In genomic region chr12:40498250-40498671, GRCm38 (mm10) we compare ENCODE assay signal across 15 mouse cellular contexts. TPM values are rescaled to one million over a fixed set of nuclear protein-coding genes. Genes with fewer than 3 reads are reported as not detected.
DNase-seq lines count a peak whose midpoint lies in the region; ATAC-seq and TF ChIP-seq lines count a peak whose summit lies in the region.
"Had no signal": no experiment of that assay in that cellular context is flagged by ENCODE, and none has a peak within 500 bp of the region (broad histone marks: within the 10 kb centered on the region; RNA-seq: fewer than 3 reads in every experiment).

No protein-coding gene starts in this region.

- WGBS in forebrain, postnatal 0 days: 60% methylated on average over 7 of the region's 7 CpGs
- 83% methylated on average over 7 of the region's 7 CpGs for WGBS in forebrain, embryonic 13.5 days
- WGBS in lung, embryonic 15.5 days: 59% methylated on average over 7 of the region's 7 CpGs
- 38% methylated on average over 7 of the region's 7 CpGs for WGBS in neural tube, embryonic 15.5 days

- TF ChIP-seq CTCF in forebrain, postnatal 0 days (IDR thresholded peaks at IDR 0.05; ENCODE audit: low read depth): no peak

- no peak overlapping the region for H3K4me3 ChIP-seq in forebrain, postnatal 0 days (ENCODE audit: low read depth, low read length)
- no peak overlapping the region for H3K4me3 ChIP-seq in forebrain, embryonic 13.5 days
- H3K4me3 ChIP-seq in lung, embryonic 15.5 days: no peak overlapping the region
- H3K4me3 ChIP-seq in neural tube, embryonic 15.5 days (replicated peaks): no peak overlapping the region
- H3K4me3 ChIP-seq: embryonic facial prominence, embryonic 10.5 days; heart, embryonic 12.5 days had no signal

- H3K27me3 ChIP-seq in forebrain, postnatal 0 days (ENCODE audit: insufficient read depth, low read length): no peaks in the 10 kb centered on the region
- H3K27me3 ChIP-seq in forebrain, embryonic 13.5 days: no peaks in the 10 kb centered on the region
- no peaks in the 10 kb centered on the region for H3K27me3 ChIP-seq in lung, embryonic 15.5 days
- H3K27me3 ChIP-seq in neural tube, embryonic 15.5 days (replicated peaks): no peaks in the 10 kb centered on the region
- H3K27me3 ChIP-seq: heart, embryonic 12.5 days had no signal

- DNase-seq in forebrain, postnatal 0 days: no peak
- DNase-seq in lung, postnatal 4 days: no peak
- peak; percentile 76 for DNase-seq in cerebellum, adult 9-11 months
- DNase-seq in spleen, postnatal 4 days (ENCODE audit: low spot score in 2 of 2): no peak
- DNase-seq: B cell, adult 2 months; spleen, adult 18-20 months; thymus, postnatal 36 days had no signal

- no peak overlapping the region for H3K27ac ChIP-seq in forebrain, postnatal 0 days (ENCODE audit: low read depth, low read length)
- no peak overlapping the region for H3K27ac ChIP-seq in forebrain, embryonic 13.5 days
- H3K27ac ChIP-seq in lung, embryonic 15.5 days: 0 out of 2 replicates have a peak overlapping the region, but pooled peaks have one; percentile 81
- H3K27ac ChIP-seq in neural tube, embryonic 15.5 days (replicated peaks): no peak overlapping the region
- H3K27ac ChIP-seq: embryonic facial prominence, embryonic 10.5 days; kidney, postnatal 0 days; stomach, postnatal 0 days had no signal

- 0 out of 2 replicates have a peak, but pooled peaks cover 5% of the 10 kb centered on the region for H3K4me1 ChIP-seq in forebrain, postnatal 0 days (ENCODE audit: insufficient read depth)
- H3K4me1 ChIP-seq in forebrain, embryonic 13.5 days: peaks cover 17% of the 10 kb centered on the region
- H3K4me1 ChIP-seq in lung, embryonic 15.5 days: peaks cover 42% of the 10 kb centered on the region
- H3K4me1 ChIP-seq in neural tube, embryonic 15.5 days: peaks cover 36% of the 10 kb centered on the region

- H3K9ac ChIP-seq in forebrain, postnatal 0 days: no peak overlapping the region
- no peak overlapping the region for H3K9ac ChIP-seq in forebrain, embryonic 13.5 days
- no peak overlapping the region for H3K9ac ChIP-seq in lung, embryonic 15.5 days
- H3K9ac ChIP-seq in neural tube, embryonic 15.5 days (replicated peaks): no peak overlapping the region
- H3K9ac ChIP-seq: heart, embryonic 12.5 days had no signal

- H3K9me3 ChIP-seq in forebrain, postnatal 0 days (ENCODE audit: low read length): no peaks in the 10 kb centered on the region
- no peaks in the 10 kb centered on the region for H3K9me3 ChIP-seq in forebrain, embryonic 13.5 days (replicated peaks)
- no peaks in the 10 kb centered on the region for H3K9me3 ChIP-seq in lung, embryonic 15.5 days
- no peaks in the 10 kb centered on the region for H3K9me3 ChIP-seq in neural tube, embryonic 15.5 days (replicated peaks)
- H3K9me3 ChIP-seq: embryonic facial prominence, embryonic 10.5 days; heart, embryonic 12.5 days had no signal

- no peaks in the 10 kb centered on the region for H3K36me3 ChIP-seq in forebrain, postnatal 0 days (ENCODE audit: insufficient read depth)
- no peaks in the 10 kb centered on the region for H3K36me3 ChIP-seq in forebrain, embryonic 13.5 days (ENCODE audit: poor library complexity, severe bottlenecking)
- no peaks in the 10 kb centered on the region for H3K36me3 ChIP-seq in lung, embryonic 15.5 days
- H3K36me3 ChIP-seq in neural tube, embryonic 15.5 days: no peaks in the 10 kb centered on the region
- H3K36me3 ChIP-seq: embryonic facial prominence, embryonic 10.5 days; heart, embryonic 12.5 days had no signal

- no peak overlapping the region for H3K4me2 ChIP-seq in forebrain, postnatal 0 days (ENCODE audit: low read depth)
- no peak overlapping the region for H3K4me2 ChIP-seq in forebrain, embryonic 13.5 days
- H3K4me2 ChIP-seq in lung, embryonic 15.5 days: no peak overlapping the region
- H3K4me2 ChIP-seq in neural tube, embryonic 15.5 days: no peak overlapping the region
- H3K4me2 ChIP-seq: heart, embryonic 12.5 days; liver, embryonic 11.5 days had no signal

- peak; percentile 70 for ATAC-seq in forebrain, postnatal 0 days
- ATAC-seq in forebrain, embryonic 13.5 days: no peak
- ATAC-seq in lung, embryonic 15.5 days (ENCODE audit: borderline replicate concordance, extremely low read depth, low FRiP score, low TSS enrichment): no peak
- ATAC-seq in neural tube, embryonic 15.5 days (ENCODE audit: low FRiP score): peak; percentile 65

RNA-seq across cellular contexts. Expression of gene Dock4, which starts 52.5 kb away (rescaled TPM):
- 27.5 and 30.9 TPM in 2 replicates for total RNA-seq in forebrain, postnatal 0 days (2014; rRNA removed)
- polyA plus RNA-seq in forebrain, postnatal 0 days (2015; fragmentation: Nextera tagmentation; extraction: Ambion mirVana): 3.6 and 10.5 TPM in 2 replicates
- polyA plus RNA-seq in forebrain, embryonic 13.5 days (2015; fragmentation: Nextera tagmentation; extraction: Ambion mirVana): 24.5 and 27.0 TPM in 2 replicates
- 23.2 and 28.0 TPM in 2 replicates for polyA plus RNA-seq in lung, embryonic 15.5 days (2015; fragmentation: Nextera tagmentation; extraction: Ambion mirVana)
- 25.4 and 34.6 TPM in 2 replicates for polyA plus RNA-seq in neural tube, embryonic 15.5 days (2015; fragmentation: Nextera tagmentation; extraction: Ambion mirVana)

RNA-seq across cellular contexts. Expression of gene Zfp277, which starts 52.6 kb away (rescaled TPM):
- 31.8 and 34.4 TPM in 2 replicates for total RNA-seq in forebrain, postnatal 0 days (2014; rRNA removed)
- polyA plus RNA-seq in forebrain, postnatal 0 days (2015; fragmentation: Nextera tagmentation; extraction: Ambion mirVana): 30.7 and 31.6 TPM in 2 replicates
- polyA plus RNA-seq in forebrain, embryonic 13.5 days (2015; fragmentation: Nextera tagmentation; extraction: Ambion mirVana): 28.9 and 29.5 TPM in 2 replicates
- 41.5 and 43.8 TPM in 2 replicates for polyA plus RNA-seq in lung, embryonic 15.5 days (2015; fragmentation: Nextera tagmentation; extraction: Ambion mirVana)
- polyA plus RNA-seq in neural tube, embryonic 15.5 days (2015; fragmentation: Nextera tagmentation; extraction: Ambion mirVana): 28.0 and 30.5 TPM in 2 replicates

Comparison
In these comparisons a context has a peak if more than half of its experiments do, and no peak if none do; other contexts are left out.
1. ATAC-seq: peak in forebrain, postnatal 0 days (single experiment) and neural tube, embryonic 15.5 days (single experiment); none in forebrain, embryonic 13.5 days (single experiment) and lung, embryonic 15.5 days (single experiment).